In genomic region chr2:151605437-151605987, GRCm38 (mm10) we compare ENCODE assay signal across 8 mouse cellular contexts. TPM values are rescaled to one million over a fixed set of nuclear protein-coding genes. Genes with fewer than 3 reads are reported as not detected.
A peak's percentile ranks its signal among the peaks of the same experiment; 100 is the strongest.
DNase-seq lines count a peak whose midpoint lies in the region; ATAC-seq and TF ChIP-seq lines count a peak whose summit lies in the region.

No protein-coding gene starts in this region.

- 0 out of 2 replicates have a peak, but pooled peaks cover 14% of the 10 kb centered on the region for H3K4me1 ChIP-seq in midbrain, postnatal 0 days (ENCODE audit: insufficient read depth, low read length)

- no peak overlapping the region for H3K4me2 ChIP-seq in midbrain, postnatal 0 days (ENCODE audit: low read depth, low read length, poor library complexity, severe bottlenecking)

- peak overlapping the region; percentile 59; the same call in 1 of the 2 replicates for H3K27ac ChIP-seq in midbrain, postnatal 0 days (ENCODE audit: low read depth, low read length)

- DNase-seq in retina, postnatal 1 day: peak; percentile 14
- no peak for DNase-seq in retina, embryonic 14.5 days (ENCODE audit: low spot score)
- DNase-seq in embryo, embryonic 11.5 days (ENCODE audit: low read depth, low spot score): peak; percentile 34
- peak; percentile 71 for DNase-seq in gastrocnemius, postnatal 25 days
- DNase-seq in left cerebral cortex, postnatal 25 days (ENCODE audit: low spot score in 2 of 2): peak; percentile 74 to 92
- DNase-seq in midbrain, postnatal 0 days (ENCODE audit: low spot score): peak; percentile 87
- no peak for DNase-seq in kidney, postnatal 25 days
- no peak for DNase-seq in heart, postnatal 4 days

- peak; percentile 74 for ATAC-seq in midbrain, postnatal 0 days (ENCODE audit: low FRiP score)

- no peak for TF ChIP-seq CTCF in midbrain, postnatal 0 days (IDR thresholded peaks at IDR 0.05)

- no peaks in the 10 kb centered on the region for H3K27me3 ChIP-seq in midbrain, postnatal 0 days (ENCODE audit: insufficient read depth, low read length)

- no peak overlapping the region for H3K4me3 ChIP-seq in midbrain, postnatal 0 days (ENCODE audit: low read depth, low read length)

- H3K9me3 ChIP-seq in midbrain, postnatal 0 days (ENCODE audit: low read length): no peaks in the 10 kb centered on the region

- WGBS in midbrain, postnatal 0 days: 43% methylated on average over 11 of the region's 11 CpGs

- H3K36me3 ChIP-seq in midbrain, postnatal 0 days (ENCODE audit: insufficient read depth, low read length): no peaks in the 10 kb centered on the region

- intact Hi-C loops in left cerebral cortex, postnatal 25 days (cut with DNase I): no loop called here

- no peak overlapping the region for H3K9ac ChIP-seq in midbrain, postnatal 0 days (replicated peaks; ENCODE audit: low read length, poor library complexity, severe bottlenecking)

RNA-seq across cellular contexts. Expression of gene Snph, which starts 26.9 kb away (rescaled TPM):
- total RNA-seq in gastrocnemius, postnatal 25 days (2021): 10 to 100 TPM; 19.2 to 26.2 TPM
- 100 to 1,000 TPM; 293 to 301 TPM for total RNA-seq in left cerebral cortex, postnatal 25 days (2021)
- 64.2 and 66.1 TPM in 2 replicates for total RNA-seq in midbrain, postnatal 0 days (2014; rRNA removed)
- 21.9 and 23.4 TPM in 2 replicates for polyA plus RNA-seq in midbrain, postnatal 0 days (2015; fragmentation: Nextera tagmentation; extraction: Ambion mirVana)
- 1 to 10 TPM; 2.2 TPM for total RNA-seq in heart, postnatal 4 days (2021)

RNA-seq across cellular contexts. Expression of gene Sdcbp2, which starts 33.1 kb away (rescaled TPM):
- under 1 TPM; 0.56 to 0.77 TPM for total RNA-seq in gastrocnemius, postnatal 25 days (2021)
- total RNA-seq in left cerebral cortex, postnatal 25 days (2021): 1 to 10 TPM; 1.3 to 1.9 TPM
- 0.61 TPM in 1 of 2 replicates, not detected in the other for total RNA-seq in midbrain, postnatal 0 days (2014; rRNA removed)
- 0.93 and 1.4 TPM in 2 replicates for polyA plus RNA-seq in midbrain, postnatal 0 days (2015; fragmentation: Nextera tagmentation; extraction: Ambion mirVana)
- total RNA-seq in heart, postnatal 4 days (2021): 1 to 10 TPM; 3.4 to 4.3 TPM

Comparison
In these comparisons a context has a peak if more than half of its experiments do, and no peak if none do; other contexts are left out.
1. DNase-seq: peak in retina, postnatal 1 day (single experiment), embryo, embryonic 11.5 days (single experiment), gastrocnemius, postnatal 25 days (single experiment), left cerebral cortex, postnatal 25 days (2 of 2) and midbrain, postnatal 0 days (single experiment); none in retina, embryonic 14.5 days (single experiment), kidney, postnatal 25 days (0 of 2) and heart, postnatal 4 days (single experiment).
2. RNA of gene Snph, which starts 26.9 kb away (total RNA-seq): 293 to 301 TPM in left cerebral cortex, postnatal 25 days, 64.2 to 66.1 TPM in midbrain, postnatal 0 days and 19.2 to 26.2 TPM in gastrocnemius, postnatal 25 days; 2.2 TPM in heart, postnatal 4 days; every median in the first group is over 4 times any median in the second.